Mouse (Mus musculus) embryo, embryonic 11.5 days (tissue): ENCODE measurements around the gene Bcr.

Experiments used
- DNase-seq: peaks from one replicate; pipeline ENCODE4 v3.0.0-alpha.2; 2012; ENCODE audit warnings: low read depth, low spot score

Gene Bcr

GRCm38 (mm10) chr10:75093252-75093987 is 33.0 kb downstream of the Bcr start:
- peak; percentile 27 for DNase-seq

GRCm38 (mm10) chr10:75094338-75094737 is 33.9 kb downstream of the Bcr start:
- no peak for DNase-seq

- no peak for DNase-seq
Measured at GRCm38 (mm10) chr10:75095216-75095615, 34.8 kb downstream of the Bcr start.

GRCm38 (mm10) chr10:75098446-75099183 is 38.2 kb downstream of the Bcr start:
- peak; percentile 46 for DNase-seq

- no peak for DNase-seq
Measured at GRCm38 (mm10) chr10:75100298-75100697, 39.9 kb downstream of the Bcr start.

GRCm38 (mm10) chr10:75103502-75103901 is 43.1 kb downstream of the Bcr start:
- no peak for DNase-seq

GRCm38 (mm10) chr10:75104191-75105098 is 44.1 kb downstream of the Bcr start:
- DNase-seq, result no peak

- no peak for DNase-seq
Measured at GRCm38 (mm10) chr10:75105099-75105461, 44.7 kb downstream of the Bcr start.

GRCm38 (mm10) chr10:75105687-75106086 is 45.3 kb downstream of the Bcr start:
- no peak for DNase-seq

GRCm38 (mm10) chr10:75106940-75107381 is 46.6 kb downstream of the Bcr start:
- no peak for DNase-seq

GRCm38 (mm10) chr10:75108092-75108491 is 47.7 kb downstream of the Bcr start:
- no peak for DNase-seq

GRCm38 (mm10) chr10:75111446-75112201 is 51.2 kb downstream of the Bcr start:
- DNase-seq, result no peak

GRCm38 (mm10) chr10:75112405-75112804 is 52.0 kb downstream of the Bcr start:
- DNase-seq, result no peak

- no peak for DNase-seq
Measured at GRCm38 (mm10) chr10:75113620-75114019, 53.2 kb downstream of the Bcr start.

GRCm38 (mm10) chr10:75115240-75115639 is 54.8 kb downstream of the Bcr start:
- DNase-seq, result no peak

- no peak for DNase-seq
Measured at GRCm38 (mm10) chr10:75116842-75117457, 56.6 kb downstream of the Bcr start.

- no peak for DNase-seq
Measured at GRCm38 (mm10) chr10:75118444-75118843, 58.1 kb downstream of the Bcr start.

- DNase-seq, result no peak
Measured at GRCm38 (mm10) chr10:75119396-75119795, 59.0 kb downstream of the Bcr start.

GRCm38 (mm10) chr10:75120176-75120575 is 59.8 kb downstream of the Bcr start:
- no peak for DNase-seq

- DNase-seq, result no peak
Measured at GRCm38 (mm10) chr10:75121028-75121427, 60.6 kb downstream of the Bcr start.

GRCm38 (mm10) chr10:75125577-75125976 is 65.2 kb downstream of the Bcr start:
- no peak for DNase-seq
